Mouse (Mus musculus): ENCODE results near the gene Pip4k2b.
"Not testable (repeated sequence)": the region's sequence is repeated elsewhere in the genome, so short reads cannot be mapped to it uniquely, and the experiment has no call there.

The Pip4k2b gene

GRCm38 (mm10) chr11:97753277-97753676 lies 8.8 kb upstream of the Pip4k2b start:
- DNase-seq (ENCODE audit: low spot score in 2 of 2): no peak

- DNase-seq (ENCODE audit: low spot score in 2 of 2): no peak
Observed at GRCm38 (mm10) chr11:97748496-97748895, 4.0 kb upstream of the Pip4k2b start.

GRCm38 (mm10) chr11:97747773-97748172 lies 3.3 kb upstream of the Pip4k2b start:
- DNase-seq (ENCODE audit: low spot score in 2 of 2): no peak

- no peak for DNase-seq (ENCODE audit: low spot score in 2 of 2)
Observed at GRCm38 (mm10) chr11:97745331-97745721, 822 bp upstream of the Pip4k2b start.

GRCm38 (mm10) chr11:97744718-97745330 lies 320 bp upstream of the Pip4k2b start:
- peak; percentile 98 for DNase-seq (ENCODE audit: low spot score in 2 of 2)

- no peak for DNase-seq (ENCODE audit: low spot score in 2 of 2)
Observed at GRCm38 (mm10) chr11:97743423-97743822, 1.1 kb downstream of the Pip4k2b start.

- DNase-seq (ENCODE audit: low spot score in 2 of 2): no peak
Observed at GRCm38 (mm10) chr11:97742591-97742990, 1.9 kb downstream of the Pip4k2b start.

GRCm38 (mm10) chr11:97742157-97742556 lies 2.3 kb downstream of the Pip4k2b start:
- no peak for DNase-seq (ENCODE audit: low spot score in 2 of 2)

GRCm38 (mm10) chr11:97740190-97740589 lies 4.3 kb downstream of the Pip4k2b start:
- DNase-seq (ENCODE audit: low spot score in 2 of 2): no peak

- no peak for DNase-seq (ENCODE audit: low spot score in 2 of 2)
Observed at GRCm38 (mm10) chr11:97739155-97739554, 5.3 kb downstream of the Pip4k2b start.

- DNase-seq (ENCODE audit: low spot score in 2 of 2): no peak
Observed at GRCm38 (mm10) chr11:97738703-97739102, 5.8 kb downstream of the Pip4k2b start.

- DNase-seq (ENCODE audit: low spot score in 2 of 2): no peak
Observed at GRCm38 (mm10) chr11:97737600-97737999, 6.9 kb downstream of the Pip4k2b start.

- no peak for DNase-seq (ENCODE audit: low spot score in 2 of 2)
Observed at GRCm38 (mm10) chr11:97736645-97737044, 7.9 kb downstream of the Pip4k2b start.

- not testable (repeated sequence) for DNase-seq (ENCODE audit: low spot score in 2 of 2)
Observed at GRCm38 (mm10) chr11:97734810-97735209, 9.7 kb downstream of the Pip4k2b start.

GRCm38 (mm10) chr11:97733689-97734088 lies 10.8 kb downstream of the Pip4k2b start:
- no peak for DNase-seq (ENCODE audit: low spot score in 2 of 2)

- DNase-seq (ENCODE audit: low spot score in 2 of 2): no peak
Observed at GRCm38 (mm10) chr11:97728730-97729129, 15.8 kb downstream of the Pip4k2b start.

- DNase-seq (ENCODE audit: low spot score in 2 of 2): no peak
Observed at GRCm38 (mm10) chr11:97728311-97728710, 16.2 kb downstream of the Pip4k2b start.

- DNase-seq (ENCODE audit: low spot score in 2 of 2): no peak
Observed at GRCm38 (mm10) chr11:97723709-97724108, 20.8 kb downstream of the Pip4k2b start.

- no peak for DNase-seq (ENCODE audit: low spot score in 2 of 2)
Observed at GRCm38 (mm10) chr11:97721338-97721737, 23.2 kb downstream of the Pip4k2b start.

GRCm38 (mm10) chr11:97719041-97719440 lies 25.5 kb downstream of the Pip4k2b start:
- no peak for DNase-seq (ENCODE audit: low spot score in 2 of 2)

GRCm38 (mm10) chr11:97718281-97718860 lies 26.1 kb downstream of the Pip4k2b start:
- no peak for DNase-seq (ENCODE audit: low spot score in 2 of 2)

- DNase-seq (ENCODE audit: low spot score in 2 of 2): no peak
Observed at GRCm38 (mm10) chr11:97717369-97718280, 26.9 kb downstream of the Pip4k2b start.

GRCm38 (mm10) chr11:97716021-97716420 lies 28.5 kb downstream of the Pip4k2b start:
- DNase-seq (ENCODE audit: low spot score in 2 of 2): no peak
